Mouse (Mus musculus) small intestine, adult 2 months (tissue): ENCODE measurements around the gene Gabbr2.

Source experiments
- CTCF ChIP-seq: fragments of 200-500 bp; IDR thresholded peaks from 2 replicates; pipeline ENCODE4 v1.5.1; 2012; ENCODE audit warnings: low read depth, mild to moderate bottlenecking, control low read depth, inconsistent platforms, low read length, moderate library complexity, mixed read lengths; ENCODE audit not compliant: insufficient replicate concordance, insufficient read length; ENCODE audit errors: extremely low read depth
- POLR2A ChIP-seq: fragments of 200-500 bp; IDR thresholded peaks from 2 replicates; pipeline ENCODE4 v1.6.1; 2012; ENCODE audit warnings: low read depth, mild to moderate bottlenecking, control low read depth, inconsistent platforms, low read length, moderate library complexity

GRCm38 (mm10) chr4:46720821-46721557, 270.7 kb downstream of the Gabbr2 start:
- no peak for TF ChIP-seq CTCF
- TF ChIP-seq POLR2A = no peak
